ENCODE assay signal across 18 mouse cellular contexts in the genomic region with DNA sequence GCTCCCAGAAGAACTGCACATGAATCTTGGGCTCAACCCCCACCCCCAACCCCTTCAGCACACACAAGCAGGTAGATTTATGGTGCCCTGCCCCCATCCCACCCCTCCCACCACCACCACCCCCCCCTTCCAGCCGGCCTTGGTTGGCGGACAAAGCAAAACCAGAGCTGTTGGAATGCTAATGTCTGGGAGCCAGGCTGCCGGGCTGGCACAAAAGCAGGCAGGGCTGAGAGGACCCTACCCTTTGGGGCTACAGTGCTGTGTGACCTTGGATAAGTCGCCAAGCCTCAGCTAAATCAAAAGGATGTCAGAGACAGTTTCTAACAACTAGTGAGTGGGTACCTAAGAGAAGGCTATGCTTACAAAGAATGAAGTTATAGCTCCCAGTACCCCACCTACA. TPM values are rescaled to one million over a fixed set of nuclear protein-coding genes. Genes with fewer than 3 reads are reported as not detected.
"Had no signal": no experiment of that assay in that cellular context is flagged by ENCODE, and none has a peak within 500 bp of the region (broad histone marks: within the 10 kb centered on the region; RNA-seq: fewer than 3 reads in every experiment).

No protein-coding gene starts in this region.

- H3K9me3 ChIP-seq: liver, embryonic 12.5 days; midbrain, embryonic 10.5 days; midbrain, embryonic 13.5 days; midbrain, embryonic 15.5 days had no signal

- H3K9ac ChIP-seq: liver, embryonic 12.5 days; liver, embryonic 14.5 days; lung, embryonic 14.5 days; midbrain, embryonic 13.5 days; midbrain, embryonic 15.5 days had no signal

- H3K4me3 ChIP-seq: liver, embryonic 12.5 days; midbrain, embryonic 10.5 days; midbrain, embryonic 13.5 days; midbrain, embryonic 15.5 days; myocyte had no signal

- DNase-seq: lung, adult 18-20 months; lung, embryonic 14.5 days; lung, postnatal 10 days; lung, postnatal 4 days; retina, postnatal 1 day; right cerebral cortex, adult 18-20 months; thymus, adult 18-20 months; thymus, postnatal 14 days; thymus, postnatal 36 days had no signal

- ATAC-seq: liver, embryonic 12.5 days; midbrain, embryonic 13.5 days; midbrain, embryonic 15.5 days had no signal

- H3K4me2 ChIP-seq: liver, embryonic 12.5 days; lung, embryonic 14.5 days; midbrain, embryonic 13.5 days; midbrain, embryonic 15.5 days had no signal

- H3K27ac ChIP-seq: liver, embryonic 12.5 days; liver, embryonic 14.5 days; midbrain, embryonic 10.5 days; midbrain, embryonic 13.5 days; midbrain, embryonic 15.5 days had no signal

- H3K4me1 ChIP-seq: liver, embryonic 12.5 days had no signal

- H3K36me3 ChIP-seq: liver, embryonic 12.5 days; midbrain, embryonic 10.5 days; midbrain, embryonic 13.5 days; midbrain, embryonic 15.5 days had no signal

RNA-seq across cellular contexts. Expression of gene Neurog3, which starts 4.3 kb away (rescaled TPM):
- polyA plus RNA-seq: liver, embryonic 12.5 days; lung, embryonic 14.5 days; lung, embryonic 16.5 days; myocyte; spleen, adult 2 months; thymus, postnatal 0 days had no signal
